Mouse (Mus musculus) heart, postnatal 0 days (tissue): ENCODE data around the gene Irf2. TPM values are rescaled to one million over a fixed set of nuclear protein-coding genes. Genes with fewer than 3 reads are reported as not detected.

Experiments used
- ATAC-seq: fragments of 200-750 bp; cut with Nextera tagmentation; 2 replicates; pipeline ENCODE4 v1.8.0; 2017; ENCODE audit warnings: low read depth, moderate number of reproducible peaks, moderate library complexity; ENCODE audit not compliant: insufficient read depth
- DNase-seq: peaks from one replicate; pipeline ENCODE4 v3.0.0-alpha.2; 2016; ENCODE audit warnings: low spot score
- H3K27ac ChIP-seq: fragments of 300-500 bp; sonication (generic); 2 replicates; pipeline ENCODE4 v1.5.1; 2014; ENCODE audit warnings: low read depth, mild to moderate bottlenecking
- H3K27me3 ChIP-seq: fragments of 300-500 bp; sonication (generic); 2 replicates; pipeline ENCODE4 v1.6.1; 2014; ENCODE audit warnings: low read length, mixed read lengths; ENCODE audit not compliant: control insufficient read depth, insufficient read depth
- H3K36me3 ChIP-seq: fragments of 300-500 bp; sonication (generic); replicated peaks from 2 replicates; pipeline ENCODE4 v1.6.1; 2014; ENCODE audit warnings: low read length, mixed read lengths; ENCODE audit not compliant: control insufficient read depth, insufficient read depth
- H3K4me1 ChIP-seq: fragments of 300-500 bp; sonication (generic); 2 replicates; pipeline ENCODE4 v1.6.1; 2014; ENCODE audit warnings: antibody characterized with exemption; ENCODE audit not compliant: control insufficient read depth, insufficient read depth
- H3K4me2 ChIP-seq: fragments of 300-500 bp; sonication (generic); 2 replicates; pipeline ENCODE4 v1.6.1; 2014; ENCODE audit warnings: low read depth, mild to moderate bottlenecking, low read length, moderate library complexity
- H3K4me3 ChIP-seq: fragments of 300-500 bp; sonication (generic); 2 replicates; pipeline ENCODE4 v1.5.1; 2014; ENCODE audit warnings: low read depth, low read length
- H3K9ac ChIP-seq: fragments of 300-500 bp; sonication (generic); replicated peaks from 2 replicates; pipeline ENCODE4 v1.6.1; 2014; ENCODE audit warnings: low read depth, low read length, mixed read lengths
- H3K9me3 ChIP-seq: fragments of 300-500 bp; sonication (generic); replicated peaks from 2 replicates; pipeline ENCODE4 v1.6.1; 2016; ENCODE audit warnings: low read length; ENCODE audit not compliant: control insufficient read depth
- CTCF ChIP-seq: IDR thresholded peaks from 2 replicates; pipeline ENCODE4 v1.5.1; 2016; ENCODE audit warnings: antibody characterized with exemption, control low read depth, low read depth
- EP300 ChIP-seq: IDR thresholded peaks from 2 replicates; pipeline ENCODE4 v1.6.1; 2016; ENCODE audit warnings: antibody characterized with exemption, low read depth
- WGBS: fragments of 180-500 bp; shearing (Covaris S2); extraction: QIAGEN DNeasy Blood & Tissue Kit; methylation state at CpG from one replicate; pipeline ENCODE4 v1.1.7; 2014; 5-methylcytosine and 5-hydroxymethylcytosine counted together
- polyA plus RNA-seq: library from polyadenylated mRNA; unstranded; fragments of >200 nt; fragmentation: Nextera tagmentation; extraction: Ambion mirVana; gene quantifications from 2 replicates; pipeline ENCODE4 v1.2.1, GENCODE M21; 2015
- total RNA-seq: library from RNA; depleted of rRNA; stranded (reverse); fragments of >200 nt; gene quantifications from 2 replicates; pipeline ENCODE4 v1.2.3, GENCODE M21; 2014; ENCODE audit warnings: low replicate concordance

Gene Irf2
- total and polyA plus RNA-seq, 2 experiments from 2014 or later: 4.6 to 22.2 TPM

DNA sequence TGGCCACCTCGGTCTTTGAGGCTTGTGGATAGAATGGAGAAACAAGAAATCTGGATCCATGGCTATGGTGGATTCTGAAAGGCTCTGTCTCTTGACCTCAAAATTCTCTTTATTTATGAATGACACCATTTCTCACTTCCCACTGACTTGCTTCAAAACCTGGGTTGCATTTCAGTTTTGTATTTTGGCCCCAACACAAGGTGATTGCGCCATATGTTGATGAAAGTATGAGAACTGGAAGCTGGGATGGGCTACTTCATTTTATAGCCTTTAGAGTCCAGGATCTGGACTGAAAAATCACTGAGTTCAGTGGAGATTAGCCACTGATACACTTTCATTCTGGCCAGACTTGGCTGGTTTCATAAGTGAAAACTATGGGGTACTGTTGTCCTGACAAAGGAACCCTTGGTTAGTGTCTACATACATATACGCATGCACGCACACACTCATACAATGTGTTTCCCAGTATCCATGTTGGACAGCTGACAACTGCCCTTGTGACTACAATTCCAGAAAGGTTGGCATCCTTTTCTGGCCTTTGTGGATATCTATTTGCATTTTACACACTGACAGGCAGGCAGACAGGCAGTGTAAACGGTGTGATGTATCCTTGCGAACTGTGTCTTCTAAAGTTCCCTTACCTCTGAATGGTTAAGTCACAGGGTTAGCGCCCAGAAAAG lies 89.3 kb downstream of the Irf2 start:
- TF ChIP-seq EP300 (no peak), CTCF (no peak)
- no peak overlapping the region for H3K27ac ChIP-seq
- no peaks in the 10 kb centered on the region; the same call in 1 of the 2 replicates for H3K4me1 ChIP-seq
- WGBS: 91% methylated on average over 7 of the region's 7 CpGs
- H3K36me3 ChIP-seq: peaks cover 14% of the 10 kb centered on the region
- H3K4me2 ChIP-seq: no peak overlapping the region
- ATAC-seq (no peak), DNase-seq (no peak)
- H3K9ac ChIP-seq: no peak overlapping the region
- no peaks in the 10 kb centered on the region for H3K27me3 ChIP-seq
- H3K4me3 ChIP-seq: no peak overlapping the region
- no peaks in the 10 kb centered on the region for H3K9me3 ChIP-seq

DNA sequence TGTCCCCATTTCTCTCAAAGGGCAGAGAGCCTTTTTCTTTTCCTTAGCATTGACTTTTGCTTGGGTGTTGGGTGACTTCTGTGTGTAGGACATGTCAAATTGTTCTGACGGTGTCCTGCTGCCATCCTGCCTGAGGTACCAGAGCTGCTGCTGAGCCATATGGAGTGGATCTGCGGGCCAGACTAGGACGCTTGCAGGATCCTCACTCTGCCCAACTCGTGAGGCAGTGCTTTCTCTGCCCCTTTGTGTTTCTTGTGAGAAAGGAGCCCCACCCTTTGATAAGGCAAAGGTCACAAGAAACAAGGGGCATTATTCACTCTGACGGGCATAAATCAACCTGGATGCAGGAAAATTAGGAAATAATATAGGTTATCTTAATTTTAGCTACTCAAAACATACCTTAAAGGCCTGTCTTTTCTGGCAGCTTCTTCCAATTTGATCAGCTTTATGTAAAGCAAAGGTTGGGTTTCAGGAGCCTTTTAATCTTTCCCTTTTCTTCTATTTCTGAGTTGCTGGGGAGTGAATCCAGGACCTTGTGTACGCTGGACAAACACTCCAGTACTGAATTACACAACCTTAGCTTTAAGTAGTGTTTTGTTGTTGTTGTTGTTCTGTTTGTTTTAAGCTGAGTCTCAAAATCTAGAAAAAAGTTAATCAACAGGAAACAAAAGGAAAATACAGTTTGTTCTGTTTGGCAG lies 90.0 kb downstream of the Irf2 start:
- no peak for DNase-seq
- WGBS: 74% methylated on average over 6 of the region's 6 CpGs
- no peaks in the 10 kb centered on the region; the same call in 1 of the 2 replicates for H3K4me1 ChIP-seq
- peaks cover 15% of the 10 kb centered on the region for H3K36me3 ChIP-seq
- H3K9me3 ChIP-seq: no peaks in the 10 kb centered on the region
- TF ChIP-seq EP300 (no peak), CTCF (no peak)
- H3K4me2 ChIP-seq: no peak overlapping the region
- ATAC-seq: no peak
- no peaks in the 10 kb centered on the region for H3K27me3 ChIP-seq
- H3K9ac ChIP-seq: no peak overlapping the region
- no peak overlapping the region for H3K4me3 ChIP-seq
- no peak overlapping the region for H3K27ac ChIP-seq

GRCm38 (mm10) chr8:46830112-46830855 lies 90.8 kb downstream of the Irf2 start:
- no peak overlapping the region for H3K9ac ChIP-seq
- no peaks in the 10 kb centered on the region for H3K9me3 ChIP-seq
- H3K36me3 ChIP-seq: peaks cover 15% of the 10 kb centered on the region
- no peak for TF ChIP-seq CTCF
- TF ChIP-seq EP300: no peak
- no peaks in the 10 kb centered on the region for H3K27me3 ChIP-seq
- H3K27ac ChIP-seq: no peak overlapping the region
- no peak overlapping the region for H3K4me3 ChIP-seq
- H3K4me2 ChIP-seq: no peak overlapping the region
- WGBS: 86% methylated on average over 11 of the region's 11 CpGs
- no peaks in the 10 kb centered on the region; the same call in 1 of the 2 replicates for H3K4me1 ChIP-seq
- ATAC-seq (no peak), DNase-seq (no peak)

- no peaks in the 10 kb centered on the region; the same call in 1 of the 2 replicates for H3K4me1 ChIP-seq
- WGBS: 38% methylated on average over 5 of the region's 5 CpGs
- no peaks in the 10 kb centered on the region for H3K27me3 ChIP-seq
- no peak for DNase-seq
- no peak overlapping the region for H3K27ac ChIP-seq
- no peak for ATAC-seq
- no peak overlapping the region for H3K9ac ChIP-seq
- no peaks in the 10 kb centered on the region for H3K9me3 ChIP-seq
- H3K4me2 ChIP-seq: no peak overlapping the region
- H3K4me3 ChIP-seq: no peak overlapping the region
- H3K36me3 ChIP-seq: peaks cover 11% of the 10 kb centered on the region
- TF ChIP-seq EP300 (no peak), CTCF (no peak)
These were observed 92.4 kb downstream of the Irf2 start for GRCm38 (mm10) chr8:46831916-46832315.

DNA sequence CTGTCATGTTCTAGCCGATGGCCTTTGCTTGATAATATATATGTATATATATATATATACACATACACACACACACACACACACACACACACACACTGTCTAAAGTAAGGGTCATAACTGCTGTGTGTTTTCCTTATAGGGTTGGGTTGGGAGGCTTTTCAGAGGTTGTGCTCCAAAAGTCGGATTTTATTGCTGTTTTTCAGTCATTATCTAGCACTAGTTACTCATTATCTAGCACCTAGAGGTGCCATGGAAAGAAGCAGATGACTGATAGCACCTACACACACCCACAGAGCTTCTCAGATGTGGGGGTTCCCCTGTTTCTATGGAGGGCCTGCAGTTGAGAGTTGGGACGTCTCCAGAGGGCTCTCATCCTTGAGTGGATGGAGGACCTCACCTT lies 92.9 kb downstream of the Irf2 start:
- Histone ChIP-seq H3K4me3 (no peak overlapping the region), H3K27ac (no peak overlapping the region), H3K4me1 (no peaks in the 10 kb centered on the region; the same call in 1 of the 2 replicates), H3K4me2 (no peak overlapping the region), H3K27me3 (no peaks in the 10 kb centered on the region), H3K9me3 (no peaks in the 10 kb centered on the region), H3K9ac (no peak overlapping the region), H3K36me3 (peaks cover 12% of the 10 kb centered on the region)
- no peak for DNase-seq
- 71% methylated on average over 3 of the region's 3 CpGs for WGBS
- TF ChIP-seq CTCF (no peak), EP300 (no peak)
- no peak for ATAC-seq
